Mouse (Mus musculus): ENCODE measurements around the gene Homez. TPM values are rescaled to one million over a fixed set of nuclear protein-coding genes. Genes with fewer than 3 reads are reported as not detected.
A peak's percentile ranks its signal among the peaks of the same experiment; 100 is the strongest.

The Homez gene
- polyA plus RNA-seq, 1 experiment = 2.8 TPM

DNA sequence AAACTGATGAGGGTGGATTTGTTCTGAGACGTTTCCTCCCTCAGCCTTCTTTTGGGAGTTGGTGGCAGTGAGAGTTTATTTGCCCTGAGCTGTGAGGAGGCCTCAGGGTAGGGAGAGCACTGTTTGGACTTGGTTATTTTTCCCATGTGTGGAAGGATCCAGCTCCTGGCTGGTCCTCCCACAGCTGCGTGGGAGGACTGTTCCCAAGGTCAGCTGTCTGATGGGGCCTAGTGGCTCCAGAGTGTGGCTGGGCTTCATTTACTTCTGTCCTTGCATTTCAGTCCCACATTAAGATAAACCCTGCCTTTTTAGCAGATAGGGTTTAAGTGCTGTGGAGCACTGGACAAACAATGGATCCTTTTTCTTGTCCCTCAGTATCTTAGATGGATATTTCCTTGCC is 26.7 kb upstream of the Homez start:
- no peaks in the 10 kb centered on the region; the same call in 1 of the 2 replicates for H3K4me1 ChIP-seq (ENCODE audit: control insufficient read depth, insufficient read depth, low read length)
- 88% methylated on average over 2 of the region's 2 CpGs for WGBS
- TF ChIP-seq CTCF (IDR thresholded peaks at IDR 0.05; ENCODE audit: control insufficient read depth, insufficient read depth, low read length) (no peak), POLR2A (IDR thresholded peaks at IDR 0.05; ENCODE audit: borderline replicate concordance, control insufficient read depth, low read depth, low read length) (no peak)

DNA sequence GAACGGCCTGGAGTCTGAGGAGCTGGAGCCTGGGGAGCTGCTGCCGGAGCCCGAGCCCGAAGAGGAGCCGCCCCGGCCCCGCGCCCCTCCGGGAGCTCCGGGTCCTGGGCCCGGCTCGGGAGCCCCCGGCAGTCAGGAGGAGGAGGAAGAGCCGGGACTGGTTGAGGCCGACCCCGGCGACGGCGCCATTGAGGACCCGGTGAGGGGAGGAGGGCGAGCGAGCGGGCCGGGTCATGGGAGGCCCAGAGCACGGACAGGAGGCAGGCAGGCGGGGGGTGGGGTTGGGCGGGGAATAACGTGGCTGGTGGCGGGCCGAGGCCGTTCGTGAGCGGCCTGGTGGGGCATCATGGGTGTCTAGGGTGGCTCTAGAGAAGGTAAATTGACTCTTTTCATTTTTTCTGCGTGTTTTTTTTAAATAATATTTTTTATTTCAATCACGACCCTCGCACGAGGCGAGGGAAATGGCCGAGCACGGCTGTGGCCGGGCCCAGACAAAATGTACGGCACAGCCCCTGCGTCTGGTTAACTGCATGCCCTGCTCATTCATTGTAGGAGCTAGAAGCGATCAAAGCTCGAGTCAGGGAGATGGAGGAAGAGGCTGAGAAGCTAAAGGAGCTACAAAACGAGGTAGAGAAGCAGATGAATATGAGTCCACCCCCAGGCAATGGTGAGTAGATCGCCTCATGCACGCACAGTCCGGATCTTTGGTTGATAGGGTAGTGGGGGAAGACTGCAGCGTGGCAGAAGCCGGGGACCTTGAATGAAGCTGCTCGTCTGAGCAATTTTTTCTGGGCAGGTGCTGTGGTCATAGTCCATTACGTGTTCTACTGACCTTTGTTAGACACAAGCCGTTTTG is 23.8 kb upstream of the Homez start:
- peak overlapping the region; percentile 65 for H3K4me3 ChIP-seq (replicated peaks; ENCODE audit: control insufficient read depth, low read depth, low read length)
- H3K4me1 ChIP-seq (ENCODE audit: control insufficient read depth, insufficient read depth, low read length) = no peaks in the 10 kb centered on the region; the same call in 1 of the 2 replicates
- peak overlapping the region; percentile 52; the same call in 1 of the 2 replicates for H3K27ac ChIP-seq (ENCODE audit: control insufficient read depth, insufficient read depth, low read depth, low read length, poor library complexity)
- 1% methylated on average over 54 of the region's 54 CpGs for WGBS
- TF ChIP-seq POLR2A (IDR thresholded peaks at IDR 0.05; ENCODE audit: borderline replicate concordance, control insufficient read depth, low read depth, low read length) (no peak), CTCF (IDR thresholded peaks at IDR 0.05; ENCODE audit: control insufficient read depth, insufficient read depth, low read length) (no peak)

More for the DNA sequence above, 26.7 kb upstream of the Homez start:
- Histone ChIP-seq H3K4me3 (replicated peaks; ENCODE audit: control insufficient read depth, low read depth, low read length) (no peak overlapping the region), H3K27ac (ENCODE audit: control insufficient read depth, insufficient read depth, low read depth, low read length, poor library complexity) (no peak overlapping the region)

DNA sequence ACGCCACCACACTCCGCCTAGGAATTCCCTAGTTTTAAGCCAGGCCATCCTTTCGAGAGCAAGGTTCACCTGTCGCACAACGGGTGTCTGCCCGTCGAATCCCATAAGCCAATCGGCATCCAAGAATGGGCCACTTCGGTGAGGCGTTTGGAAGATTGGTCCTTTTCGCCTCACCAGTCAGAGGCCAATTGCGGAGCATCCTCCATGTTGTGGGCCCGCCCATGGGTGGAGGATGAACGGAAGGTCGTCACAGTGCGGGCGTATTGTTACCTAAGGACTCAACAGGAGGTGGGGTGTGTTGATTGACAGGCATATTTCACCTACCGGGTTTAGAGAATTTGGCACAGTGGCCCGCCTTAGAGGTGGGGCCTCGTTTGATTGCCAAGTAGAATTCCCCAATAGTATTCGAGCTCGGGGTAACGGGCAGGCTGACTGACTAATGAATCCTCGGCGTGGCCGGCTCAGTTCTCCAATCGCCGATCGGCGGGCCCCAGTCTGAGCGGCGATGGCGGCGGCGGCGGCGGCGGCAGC is 23.0 kb upstream of the Homez start:
- Histone ChIP-seq H3K4me1 (ENCODE audit: control insufficient read depth, insufficient read depth, low read length) (no peaks in the 10 kb centered on the region; the same call in 1 of the 2 replicates), H3K4me3 (replicated peaks; ENCODE audit: control insufficient read depth, low read depth, low read length) (peak overlapping the region; percentile 86), H3K27ac (ENCODE audit: control insufficient read depth, insufficient read depth, low read depth, low read length, poor library complexity) (peak overlapping the region; percentile 84)
- TF ChIP-seq CTCF (IDR thresholded peaks at IDR 0.05; ENCODE audit: control insufficient read depth, insufficient read depth, low read length) = no peak
- TF ChIP-seq POLR2A (IDR thresholded peaks at IDR 0.05; ENCODE audit: borderline replicate concordance, control insufficient read depth, low read depth, low read length) = no peak; the same call in 1 of the 2 replicates
- under 1% methylated on average over 38 of the region's 38 CpGs for WGBS

DNA sequence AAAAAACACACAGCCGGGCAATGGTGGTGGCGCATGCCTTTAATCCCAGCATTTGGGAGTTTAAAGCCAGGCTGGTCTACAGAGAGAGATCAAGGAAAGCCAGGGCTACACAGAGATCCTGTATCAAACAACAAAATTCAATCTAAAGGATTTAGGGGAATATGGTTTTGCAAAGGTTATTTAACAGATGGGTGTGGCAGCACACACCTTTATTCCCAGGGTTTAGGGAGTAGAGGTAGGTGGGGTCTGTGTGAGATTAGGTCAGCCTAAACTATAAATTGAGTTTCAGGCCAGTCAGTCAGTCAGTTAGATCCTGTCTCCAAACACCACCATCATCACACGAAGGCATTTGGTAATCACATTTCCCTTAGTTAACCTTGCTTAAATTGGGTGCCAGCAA is 21.4 kb upstream of the Homez start, which contains the start of gene Pabpn1:
Gene Pabpn1 (plus strand): TSS at position 301 of the 400 bp plus-strand sequence.
- TF ChIP-seq POLR2A (IDR thresholded peaks at IDR 0.05; ENCODE audit: borderline replicate concordance, control insufficient read depth, low read depth, low read length) (no peak), CTCF (IDR thresholded peaks at IDR 0.05; ENCODE audit: control insufficient read depth, insufficient read depth, low read length) (no peak)
- H3K27ac ChIP-seq (ENCODE audit: control insufficient read depth, insufficient read depth, low read depth, low read length, poor library complexity) = no peak within 1 kb of the TSS
- H3K4me1 ChIP-seq (ENCODE audit: control insufficient read depth, insufficient read depth, low read length) = no peaks in the 10 kb centered on the region; the same call in 1 of the 2 replicates
- WGBS = 84% methylated on average over 3 of the region's 3 CpGs
- H3K4me3 ChIP-seq (replicated peaks; ENCODE audit: control insufficient read depth, low read depth, low read length) = peak within 1 kb of the TSS; percentile 86

DNA sequence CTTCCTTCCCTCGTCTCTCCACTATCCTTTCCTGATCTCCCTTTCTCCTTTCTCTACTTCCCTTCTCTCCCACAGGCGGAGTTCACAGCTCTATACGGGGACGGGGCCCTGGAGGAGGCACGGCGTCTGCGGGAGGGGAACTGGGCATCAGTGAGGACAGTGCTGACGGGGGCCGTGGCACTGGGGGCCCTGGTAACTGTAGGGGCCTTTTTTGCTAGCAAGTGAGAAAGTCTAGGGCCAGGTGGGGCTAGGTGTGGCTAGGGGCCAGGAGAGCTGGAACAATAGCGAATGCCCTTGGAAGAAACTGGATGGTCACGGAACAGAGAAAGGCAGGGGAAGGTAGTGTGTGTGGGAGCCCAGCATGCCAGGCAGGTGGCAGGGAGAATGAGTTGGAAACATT is 14.5 kb upstream of the Homez start:
- Histone ChIP-seq H3K4me1 (ENCODE audit: control insufficient read depth, insufficient read depth, low read length) (no peaks in the 10 kb centered on the region), H3K27ac (ENCODE audit: control insufficient read depth, insufficient read depth, low read depth, low read length, poor library complexity) (no peak overlapping the region), H3K4me3 (replicated peaks; ENCODE audit: control insufficient read depth, low read depth, low read length) (no peak overlapping the region)
- 88% methylated on average over 11 of the region's 11 CpGs for WGBS
- TF ChIP-seq POLR2A (IDR thresholded peaks at IDR 0.05; ENCODE audit: borderline replicate concordance, control insufficient read depth, low read depth, low read length) (no peak), CTCF (IDR thresholded peaks at IDR 0.05; ENCODE audit: control insufficient read depth, insufficient read depth, low read length) (no peak)

DNA sequence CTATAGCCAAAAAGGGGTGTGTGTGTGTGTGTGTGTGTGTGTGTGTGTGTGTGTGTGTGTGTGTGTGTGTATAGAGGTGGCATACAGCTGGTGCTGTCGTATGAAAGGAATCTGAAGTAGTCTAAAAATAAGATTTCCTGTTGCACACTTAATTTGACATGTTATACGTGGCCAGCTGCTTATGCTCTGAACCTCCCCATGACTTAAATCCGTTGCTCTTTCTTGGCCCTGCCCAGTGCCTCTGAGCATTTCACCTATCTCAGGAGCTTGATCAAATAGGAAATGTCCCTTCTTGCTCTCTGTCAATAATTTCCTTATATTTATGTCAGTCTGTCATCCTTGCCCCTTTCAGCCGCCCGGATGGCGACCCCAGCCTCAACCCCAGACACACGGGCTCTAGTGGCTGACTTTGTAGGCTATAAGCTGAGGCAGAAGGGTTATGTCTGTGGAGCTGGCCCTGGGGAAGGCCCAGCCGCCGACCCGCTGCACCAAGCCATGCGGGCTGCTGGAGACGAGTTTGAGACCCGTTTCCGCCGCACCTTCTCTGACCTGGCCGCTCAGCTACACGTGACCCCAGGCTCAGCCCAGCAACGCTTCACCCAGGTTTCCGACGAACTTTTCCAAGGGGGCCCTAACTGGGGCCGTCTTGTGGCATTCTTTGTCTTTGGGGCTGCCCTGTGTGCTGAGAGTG is 13.4 kb upstream of the Homez start:
- Histone ChIP-seq H3K4me1 (ENCODE audit: control insufficient read depth, insufficient read depth, low read length) (no peaks in the 10 kb centered on the region), H3K4me3 (replicated peaks; ENCODE audit: control insufficient read depth, low read depth, low read length) (peak overlapping the region; percentile 41), H3K27ac (ENCODE audit: control insufficient read depth, insufficient read depth, low read depth, low read length, poor library complexity) (no peak overlapping the region)
- TF ChIP-seq POLR2A (IDR thresholded peaks at IDR 0.05; ENCODE audit: borderline replicate concordance, control insufficient read depth, low read depth, low read length) = no peak
- TF ChIP-seq CTCF (IDR thresholded peaks at IDR 0.05; ENCODE audit: control insufficient read depth, insufficient read depth, low read length) = no peak
- 66% methylated on average over 21 of the region's 21 CpGs for WGBS

DNA sequence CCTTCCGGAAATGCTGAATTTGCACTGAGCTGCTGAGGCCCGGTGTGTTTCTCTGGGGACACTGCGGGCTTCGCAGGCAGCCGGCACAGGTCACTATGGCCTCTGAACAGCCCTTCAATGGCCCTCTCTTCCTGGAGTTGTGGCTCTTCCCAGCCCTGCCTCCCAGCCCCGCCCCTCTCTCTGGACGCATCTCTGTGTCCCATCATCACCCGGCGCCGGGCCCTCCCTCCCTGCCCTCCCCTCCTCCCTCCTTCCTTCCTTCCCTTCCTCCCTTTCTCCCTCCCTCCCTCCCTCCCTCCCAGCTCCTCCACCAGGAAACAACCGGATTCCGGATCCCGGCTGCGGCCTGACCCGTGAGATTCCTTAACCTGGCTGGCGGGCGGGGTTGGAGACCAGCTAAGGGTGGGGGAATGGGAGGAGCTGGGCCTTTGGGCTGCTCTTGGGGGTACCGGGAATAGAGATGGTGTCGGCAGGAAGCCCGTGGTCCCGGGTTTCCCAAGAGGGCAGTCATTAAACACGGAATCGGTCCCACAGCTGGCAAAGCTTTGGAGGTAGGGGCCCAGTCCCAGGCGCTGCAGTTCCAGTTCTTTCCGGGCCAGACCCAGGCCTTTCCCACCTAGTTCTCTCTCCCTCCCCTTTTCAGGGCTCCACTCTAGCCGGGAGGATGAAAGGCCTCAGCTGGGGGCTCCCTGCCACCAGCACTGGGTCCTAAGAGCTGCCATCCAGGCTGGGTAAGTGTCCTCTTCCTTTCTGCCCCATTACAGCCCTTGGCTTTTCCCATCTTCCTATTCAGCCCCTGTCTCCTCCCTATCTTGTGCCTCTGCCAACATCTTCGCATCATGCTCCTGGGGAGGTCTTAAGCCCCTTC is 12.6 kb upstream of the Homez start, which contains the start of the genes Bcl2l2 and Gm20521:
Gene Bcl2l2 (plus strand): TSS at position 224 of the 868 bp plus-strand sequence.
Gene Gm20521 (plus strand): TSS at position 288 of the 868 bp plus-strand sequence.
- no peak for TF ChIP-seq CTCF (IDR thresholded peaks at IDR 0.05; ENCODE audit: control insufficient read depth, insufficient read depth, low read length)
- peak; percentile 60; the same call in 1 of the 2 replicates for TF ChIP-seq POLR2A (IDR thresholded peaks at IDR 0.05; ENCODE audit: borderline replicate concordance, control insufficient read depth, low read depth, low read length)
- under 1% methylated on average over 27 of the region's 27 CpGs for WGBS
- Histone ChIP-seq H3K4me1 (ENCODE audit: control insufficient read depth, insufficient read depth, low read length) (no peaks in the 10 kb centered on the region), H3K4me3 (replicated peaks; ENCODE audit: control insufficient read depth, low read depth, low read length) (peak within 1 kb of the TSS; percentile 41), H3K27ac (ENCODE audit: control insufficient read depth, insufficient read depth, low read depth, low read length, poor library complexity) (0 out of 2 replicates have a peak within 1 kb of the TSS, but pooled peaks have one; percentile 36)
